Mouse (Mus musculus) ES-Bruce4 (cell line): ENCODE measurements around the gene Olfr1394. TPM values are rescaled to one million over a fixed set of nuclear protein-coding genes. Genes with fewer than 3 reads are reported as not detected.
"Not testable (repeated sequence)": the region's sequence is repeated elsewhere in the genome, so short reads cannot be mapped to it uniquely, and the experiment has no call there.

Experiments
- H3K27ac ChIP-seq: 2 replicates; pipeline ENCODE4 v1.5.1; 2012; ENCODE audit warnings: low read length, inconsistent platforms; ENCODE audit not compliant: insufficient read depth
- H3K27me3 ChIP-seq: 2 replicates; pipeline ENCODE4 v1.6.1; 2012; ENCODE audit warnings: mild to moderate bottlenecking, low read length, inconsistent platforms; ENCODE audit not compliant: control insufficient read depth, poor library complexity, insufficient read depth, severe bottlenecking
- H3K36me3 ChIP-seq: 2 replicates; pipeline ENCODE4 v1.6.1; 2012; ENCODE audit warnings: inconsistent platforms, mild to moderate bottlenecking, low read length, moderate library complexity; ENCODE audit not compliant: control insufficient read depth, poor library complexity, insufficient read depth, severe bottlenecking
- H3K4me1 ChIP-seq: one replicate; pipeline ENCODE4 v1.8.1; 2011; ENCODE audit warnings: low read length; ENCODE audit not compliant: control insufficient read depth, insufficient read depth
- H3K4me3 ChIP-seq: 2 replicates; pipeline ENCODE4 v1.5.1; 2011; ENCODE audit warnings: low read depth, mild to moderate bottlenecking, low read length
- H3K9ac ChIP-seq: 2 replicates; pipeline ENCODE4 v1.6.1; 2012; ENCODE audit warnings: low read depth, mild to moderate bottlenecking, inconsistent platforms; ENCODE audit not compliant: poor library complexity, severe bottlenecking
- H3K9me3 ChIP-seq: replicated peaks from 2 replicates; pipeline ENCODE4 v1.6.1; 2012; ENCODE audit warnings: mild to moderate bottlenecking, low read length, inconsistent platforms; ENCODE audit not compliant: control insufficient read depth, poor library complexity, insufficient read depth, severe bottlenecking
- CTCF ChIP-seq: IDR thresholded peaks from one replicate; pipeline ENCODE4 v1.8.1; 2011; ENCODE audit warnings: low read depth, low read length
- EP300 ChIP-seq: IDR thresholded peaks from 2 replicates; pipeline ENCODE4 v1.6.1; 2011; ENCODE audit warnings: low read depth, low read length; ENCODE audit not compliant: insufficient read depth
- POLR2A ChIP-seq: IDR thresholded peaks from one replicate; pipeline ENCODE4 v1.8.1; 2011; ENCODE audit warnings: low read length; ENCODE audit not compliant: insufficient read depth
- polyA plus RNA-seq: library from polyadenylated mRNA; stranded (reverse); fragments of >200 nt; gene quantifications from 2 replicates; pipeline ENCODE4 v1.2.4, GENCODE M21; 2011; ENCODE audit warnings: low read depth; ENCODE audit not compliant: missing spikeins, insufficient read depth, insufficient read length

Olfr1394 gene
- polyA plus RNA-seq, 1 experiment = not detected

- no peak overlapping the region for H3K9ac ChIP-seq
- H3K4me1 ChIP-seq = no peaks in the 10 kb centered on the region
- H3K27me3 ChIP-seq = no peaks in the 10 kb centered on the region; the same call in 1 of the 2 replicates
- H3K36me3 ChIP-seq = no peaks in the 10 kb centered on the region
- no peak overlapping the region for H3K4me3 ChIP-seq
- H3K27ac ChIP-seq = no peak overlapping the region
- no peaks in the 10 kb centered on the region for H3K9me3 ChIP-seq
- TF ChIP-seq POLR2A (no peak), CTCF (no peak), EP300 (no peak)
Observed at GRCm38 (mm10) chr11:49156821-49157814, 2.9 kb downstream of the Olfr1394 start.

DNA sequence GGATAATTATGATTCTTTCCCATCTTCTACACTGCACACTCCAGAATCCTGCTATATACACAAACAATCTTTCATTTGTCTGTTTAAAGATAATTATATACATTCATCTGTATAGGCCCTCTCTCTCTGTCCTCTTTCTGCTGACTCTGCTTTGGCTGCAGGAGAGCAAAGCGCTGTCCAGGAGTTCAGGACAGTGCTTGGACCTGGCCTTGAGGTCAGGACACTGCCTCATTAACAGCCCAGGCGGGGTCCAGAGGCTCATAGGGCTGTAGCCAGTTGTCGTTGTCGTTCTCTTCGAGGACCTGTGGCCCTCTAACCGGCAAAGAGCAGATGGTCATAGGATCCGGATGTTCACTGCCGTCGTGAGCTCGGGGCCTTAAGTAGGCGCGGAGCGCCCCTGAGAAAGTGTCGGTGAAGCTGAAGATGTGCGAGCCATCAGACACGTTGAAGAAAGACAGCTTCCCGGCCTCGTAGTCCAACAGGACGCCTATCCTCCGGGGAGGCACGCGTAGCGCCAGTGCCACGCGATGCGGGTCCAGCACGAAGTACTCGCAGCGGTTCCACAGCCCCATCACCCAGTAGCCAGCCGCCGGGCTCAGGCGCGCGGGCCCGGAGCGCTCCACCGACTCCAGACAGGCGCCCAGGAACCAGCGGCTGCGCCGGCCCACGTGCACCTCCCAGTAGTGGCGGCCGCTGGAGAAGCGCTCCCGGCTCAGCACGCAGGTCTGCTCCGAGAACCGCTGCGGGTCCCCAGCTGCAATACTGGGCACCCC lies 14.8 kb downstream of the Olfr1394 start:
- Histone ChIP-seq H3K9me3 (peaks cover 4% of the 10 kb centered on the region), H3K27me3 (peaks cover 8% of the 10 kb centered on the region), H3K9ac (no peak overlapping the region), H3K27ac (no peak overlapping the region), H3K36me3 (no peaks in the 10 kb centered on the region), H3K4me3 (peak overlapping the region; percentile 35), H3K4me1 (no peaks in the 10 kb centered on the region)
- no peak for TF ChIP-seq CTCF
- TF ChIP-seq POLR2A = no peak
- TF ChIP-seq EP300 = no peak

DNA sequence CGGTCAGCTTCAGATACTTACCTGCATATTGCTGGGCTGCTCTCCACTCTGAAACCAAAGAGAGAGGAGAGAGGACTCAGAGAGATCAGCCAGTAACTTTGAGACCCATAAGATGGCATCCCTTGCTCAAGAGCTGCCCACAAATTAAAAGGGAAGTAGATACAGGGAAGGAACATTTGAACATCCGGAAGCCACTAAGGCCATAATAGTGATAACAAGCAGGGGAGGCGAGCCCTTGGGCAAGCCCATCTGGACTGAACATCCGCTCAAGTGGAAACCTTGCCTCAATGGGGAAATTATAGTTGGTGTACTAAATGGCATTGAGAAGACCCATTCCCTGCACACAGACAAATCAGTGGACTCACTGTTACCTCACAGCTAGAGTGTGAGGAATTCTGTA lies 16.4 kb downstream of the Olfr1394 start:
- no peak for TF ChIP-seq EP300
- TF ChIP-seq CTCF = no peak
- no peak for TF ChIP-seq POLR2A
- peaks cover 8% of the 10 kb centered on the region for H3K27me3 ChIP-seq
- H3K4me1 ChIP-seq = no peaks in the 10 kb centered on the region
- no peak overlapping the region for H3K4me3 ChIP-seq
- H3K9me3 ChIP-seq = peaks cover 4% of the 10 kb centered on the region
- no peaks in the 10 kb centered on the region for H3K36me3 ChIP-seq
- no peak overlapping the region for H3K9ac ChIP-seq
- H3K27ac ChIP-seq = no peak overlapping the region

DNA sequence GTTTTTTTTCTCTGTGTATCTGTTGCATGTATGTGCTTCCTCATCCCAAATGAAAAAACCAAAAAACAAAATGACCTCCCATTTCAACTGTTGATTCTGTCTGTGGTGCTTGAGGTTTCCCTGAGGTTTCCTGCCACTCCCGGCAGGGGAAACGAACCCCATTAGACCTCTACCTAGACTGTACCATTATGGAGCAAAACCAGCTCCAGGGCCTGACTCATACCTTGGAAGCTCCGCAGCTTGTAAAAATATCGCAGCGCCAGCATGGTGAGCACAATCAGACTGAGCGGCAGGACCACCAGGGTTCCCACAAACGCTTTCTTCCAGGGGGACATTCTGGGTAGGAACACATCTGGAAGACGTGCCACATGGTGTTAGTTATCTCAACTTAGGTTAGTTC lies 21.2 kb downstream of the Olfr1394 start:
- H3K4me3 ChIP-seq = no peak overlapping the region
- no peaks in the 10 kb centered on the region for H3K4me1 ChIP-seq
- no peak overlapping the region for H3K27ac ChIP-seq
- H3K27me3 ChIP-seq = no peaks in the 10 kb centered on the region; the same call in 1 of the 2 replicates
- TF ChIP-seq CTCF (no peak), POLR2A (no peak), EP300 (no peak)
- no peaks in the 10 kb centered on the region for H3K36me3 ChIP-seq
- H3K9me3 ChIP-seq = no peaks in the 10 kb centered on the region
- H3K9ac ChIP-seq = no peak overlapping the region

GRCm38 (mm10) chr11:49176047-49176779 lies 22.0 kb downstream of the Olfr1394 start:
- H3K9me3 ChIP-seq, H3K9ac ChIP-seq, H3K36me3 ChIP-seq, H3K4me1 ChIP-seq, H3K4me3 ChIP-seq, H3K27ac ChIP-seq, H3K27me3 ChIP-seq: not testable (repeated sequence)
